Comparison of ENCODE assay signal across 9 mouse cellular contexts in the genomic region with DNA sequence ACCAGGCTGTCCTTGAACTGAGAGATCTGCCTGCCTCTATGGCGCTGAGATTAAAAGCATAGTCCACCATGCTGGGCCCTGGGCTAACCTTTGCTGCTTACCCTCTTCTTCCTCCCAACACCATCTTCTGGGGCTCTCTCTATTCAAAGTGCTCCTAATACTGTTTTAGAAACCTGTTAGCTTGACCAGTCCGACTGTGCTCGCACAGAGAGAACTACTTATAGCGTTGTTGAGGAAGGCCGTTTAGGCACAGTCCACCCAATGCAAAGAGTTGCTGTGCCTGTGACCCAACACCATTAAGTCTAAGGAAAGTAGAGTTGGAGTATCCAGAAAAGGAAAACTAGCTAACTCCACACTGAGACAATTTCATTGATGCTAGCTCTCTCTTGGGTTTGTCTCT. TPM values are rescaled to one million over a fixed set of nuclear protein-coding genes. Genes with fewer than 3 reads are reported as not detected.
A peak's percentile ranks its signal among the peaks of the same experiment; 100 is the strongest.
DNase-seq lines count a peak whose midpoint lies in the region; ATAC-seq and TF ChIP-seq lines count a peak whose summit lies in the region.
"Had no signal": no experiment of that assay in that cellular context is flagged by ENCODE, and none has a peak within 500 bp of the region (broad histone marks: within the 10 kb centered on the region; RNA-seq: fewer than 3 reads in every experiment).

No protein-coding gene starts in this region.

- H3K4me2 ChIP-seq in heart, embryonic 15.5 days, result no peak overlapping the region; the same call in 1 of the 2 replicates
- H3K4me2 ChIP-seq in forebrain, embryonic 16.5 days (ENCODE audit: low read length), result peak overlapping the region; percentile 96; the same call in 1 of the 2 replicates
- peak overlapping the region; percentile 92 for H3K4me2 ChIP-seq in liver, embryonic 14.5 days (ENCODE audit: low read depth)

- no peak overlapping the region for H3K9ac ChIP-seq in heart, embryonic 15.5 days
- no peak overlapping the region for H3K9ac ChIP-seq in forebrain, embryonic 16.5 days (replicated peaks; ENCODE audit: low read depth, low read length)
- H3K9ac ChIP-seq in liver, embryonic 14.5 days (replicated peaks), result no peak overlapping the region; the same call in none of the 2 replicates

- 87% methylated on average over 5 of the region's 5 CpGs for WGBS in heart, embryonic 15.5 days
- 91% methylated on average over 5 of the region's 5 CpGs for WGBS in forebrain, embryonic 16.5 days
- 91% methylated on average over 5 of the region's 5 CpGs for WGBS in liver, embryonic 14.5 days (ENCODE audit: insufficient replicate concordance)

- intact Hi-C loops in heart, postnatal 14 days (cut with DNase I), result loop anchor here (1.0 to 2.0 kb wide), 3 partner anchors 41 to 88 kb away; no protein-coding TSS in a partner anchor

- H3K9me3 ChIP-seq in heart, embryonic 15.5 days (replicated peaks), result no peaks in the 10 kb centered on the region
- H3K9me3 ChIP-seq in E14TG2a.4 (ENCODE audit: low read length), result no peaks in the 10 kb centered on the region
- no peaks in the 10 kb centered on the region for H3K9me3 ChIP-seq in forebrain, embryonic 16.5 days (ENCODE audit: control insufficient read depth, low read length)
- no peaks in the 10 kb centered on the region for H3K9me3 ChIP-seq in liver, embryonic 14.5 days (ENCODE audit: control insufficient read depth, low read length)
- H3K9me3 ChIP-seq: G1E had no signal

- TF ChIP-seq EP300 in liver, embryonic 14.5 days (IDR thresholded peaks at IDR 0.05; ENCODE audit: low read depth), result no peak

- H3K36me3 ChIP-seq in heart, embryonic 15.5 days, result no peaks in the 10 kb centered on the region
- H3K36me3 ChIP-seq in E14TG2a.4 (ENCODE audit: insufficient read depth, low read length), result no peaks in the 10 kb centered on the region
- no peaks in the 10 kb centered on the region for H3K36me3 ChIP-seq in forebrain, embryonic 16.5 days (ENCODE audit: control insufficient read depth, insufficient read depth)
- H3K36me3 ChIP-seq in liver, embryonic 14.5 days (replicated peaks; ENCODE audit: control insufficient read depth, insufficient read depth, low read depth), result no peaks in the 10 kb centered on the region

- H3K4me3 ChIP-seq in heart, embryonic 15.5 days, result no peak overlapping the region
- 0 out of 2 replicates have a peak overlapping the region, but pooled peaks have one; percentile 78 for H3K4me3 ChIP-seq in E14TG2a.4 (replicated peaks; ENCODE audit: low read length)
- no peak overlapping the region for H3K4me3 ChIP-seq in forebrain, embryonic 16.5 days (replicated peaks; ENCODE audit: low read length)
- H3K4me3 ChIP-seq in liver, embryonic 14.5 days (ENCODE audit: insufficient read depth in 1 of 2, low read depth in 2 of 2, low read length in 2 of 2), result no peak overlapping the region; a peak in 1 of 4 replicates

- peak overlapping the region; percentile 85 for H3K27ac ChIP-seq in heart, embryonic 15.5 days
- H3K27ac ChIP-seq in forebrain, embryonic 16.5 days (ENCODE audit: low read length), result peak overlapping the region; percentile 54
- H3K27ac ChIP-seq in liver, embryonic 14.5 days, result peak overlapping the region; percentile 38

- TF ChIP-seq CTCF in E14TG2a.4 (conservative IDR thresholded peaks at IDR 0.05; ENCODE audit: low read length), result no peak; the same call in 1 of the 2 replicates
- no peak for TF ChIP-seq CTCF in liver, embryonic 14.5 days (IDR thresholded peaks at IDR 0.05; ENCODE audit: low read depth)

- no peak for ATAC-seq in heart, embryonic 15.5 days (replicated peaks; ENCODE audit: insufficient number of reproducible peaks, insufficient read depth, low FRiP score, low read depth)
- ATAC-seq in forebrain, embryonic 16.5 days, result no peak
- no peak for ATAC-seq in liver, embryonic 14.5 days (ENCODE audit: insufficient read depth)

- no peak for DNase-seq in heart, postnatal 14 days
- DNase-seq in liver, embryonic 14.5 days (ENCODE audit: low read depth in 3 of 3, low spot score in 3 of 3), result no peak
- no peak for DNase-seq in frontal cortex, postnatal 10 days (ENCODE audit: low spot score in 2 of 2)
- no peak for DNase-seq in layer of hippocampus, adult 18-20 months (ENCODE audit: low spot score in 2 of 2)
- no peak for DNase-seq in cerebellum, postnatal 4 days (ENCODE audit: low spot score in 2 of 2)

- peaks cover 60% of the 10 kb centered on the region for H3K4me1 ChIP-seq in heart, embryonic 15.5 days (replicated peaks)
- peaks cover 90% of the 10 kb centered on the region for H3K4me1 ChIP-seq in E14TG2a.4 (replicated peaks; ENCODE audit: low read depth, low read length)
- H3K4me1 ChIP-seq in forebrain, embryonic 16.5 days (replicated peaks; ENCODE audit: control insufficient read depth, insufficient read depth, low read length), result peaks cover 50% of the 10 kb centered on the region
- H3K4me1 ChIP-seq in liver, embryonic 14.5 days (replicated peaks; ENCODE audit: control insufficient read depth in 2 of 2, insufficient read depth in 2 of 2, low read length in 1 of 2), result peaks cover 17 to 44% of the 10 kb centered on the region in 2 experiments

- no peaks in the 10 kb centered on the region for H3K27me3 ChIP-seq in heart, embryonic 15.5 days
- H3K27me3 ChIP-seq in E14TG2a.4 (ENCODE audit: insufficient read depth, low read length), result peaks cover 19% of the 10 kb centered on the region
- H3K27me3 ChIP-seq in forebrain, embryonic 16.5 days (replicated peaks; ENCODE audit: control insufficient read depth, insufficient read depth, low read length), result no peaks in the 10 kb centered on the region
- no peaks in the 10 kb centered on the region for H3K27me3 ChIP-seq in liver, embryonic 14.5 days (ENCODE audit: control insufficient read depth, insufficient read depth, low read length)

RNA-seq across cellular contexts. Expression of gene Msl1, which starts 7.2 kb away (rescaled TPM):
- polyA plus RNA-seq in heart, embryonic 15.5 days (2015; fragmentation: Nextera tagmentation; extraction: Ambion mirVana), result 15.5 and 17.2 TPM in 2 replicates
- total RNA-seq in heart, postnatal 14 days (2021), result 10 to 100 TPM; 71.2 to 71.8 TPM
- polyA plus RNA-seq in forebrain, embryonic 16.5 days (2015; fragmentation: Nextera tagmentation; extraction: Ambion mirVana), result 27.7 and 32.0 TPM in 2 replicates
- polyA plus RNA-seq in liver, embryonic 14.5 days (2012; rRNA removed), result 11.5 and 15.8 TPM in 2 replicates
- polyA plus RNA-seq in liver, embryonic 14.5 days (2014; fragmentation: Nextera tagmentation; extraction: Ambion mirVana), result 4.5 and 4.9 TPM in 2 replicates
- 100 to 1,000 TPM; 178 to 183 TPM for total RNA-seq in layer of hippocampus, adult 18-20 months (2021)

RNA-seq across cellular contexts. Expression of gene Nr1d1, which starts 13.0 kb away (rescaled TPM):
- 7.0 and 7.5 TPM in 2 replicates for polyA plus RNA-seq in heart, embryonic 15.5 days (2015; fragmentation: Nextera tagmentation; extraction: Ambion mirVana)
- 10 to 100 TPM; 20.7 to 31.5 TPM for total RNA-seq in heart, postnatal 14 days (2021)
- 3.8 and 4.0 TPM in 2 replicates for polyA plus RNA-seq in forebrain, embryonic 16.5 days (2015; fragmentation: Nextera tagmentation; extraction: Ambion mirVana)
- 0.54 and 0.65 TPM in 2 replicates for polyA plus RNA-seq in liver, embryonic 14.5 days (2012; rRNA removed)
- 0.56 and 0.58 TPM in 2 replicates for polyA plus RNA-seq in liver, embryonic 14.5 days (2014; fragmentation: Nextera tagmentation; extraction: Ambion mirVana)
- 10 to 100 TPM; 66.6 to 84.3 TPM for total RNA-seq in layer of hippocampus, adult 18-20 months (2021)

RNA-seq across cellular contexts. Expression of gene Casc3, which starts 16.6 kb away (rescaled TPM):
- 21.3 and 27.6 TPM in 2 replicates for polyA plus RNA-seq in heart, embryonic 15.5 days (2015; fragmentation: Nextera tagmentation; extraction: Ambion mirVana)
- total RNA-seq in heart, postnatal 14 days (2021), result 10 to 100 TPM; 23.6 to 25.0 TPM
- polyA plus RNA-seq in forebrain, embryonic 16.5 days (2015; fragmentation: Nextera tagmentation; extraction: Ambion mirVana), result 52.5 and 54.6 TPM in 2 replicates
- 12.2 and 12.7 TPM in 2 replicates for polyA plus RNA-seq in liver, embryonic 14.5 days (2012; rRNA removed)
- 11.5 and 13.0 TPM in 2 replicates for polyA plus RNA-seq in liver, embryonic 14.5 days (2014; fragmentation: Nextera tagmentation; extraction: Ambion mirVana)
- 10 to 100 TPM; 57.0 to 58.4 TPM for total RNA-seq in layer of hippocampus, adult 18-20 months (2021)

RNA-seq across cellular contexts. Expression of gene Thra, which starts 47.7 kb away (rescaled TPM):
- polyA plus RNA-seq in heart, embryonic 15.5 days (2015; fragmentation: Nextera tagmentation; extraction: Ambion mirVana), result 34.8 and 39.5 TPM in 2 replicates
- total RNA-seq in heart, postnatal 14 days (2021), result 100 to 1,000 TPM; 123 to 130 TPM
- 177 and 182 TPM in 2 replicates for polyA plus RNA-seq in forebrain, embryonic 16.5 days (2015; fragmentation: Nextera tagmentation; extraction: Ambion mirVana)
- 14.6 and 15.6 TPM in 2 replicates for polyA plus RNA-seq in liver, embryonic 14.5 days (2012; rRNA removed)
- 8.3 and 10.0 TPM in 2 replicates for polyA plus RNA-seq in liver, embryonic 14.5 days (2014; fragmentation: Nextera tagmentation; extraction: Ambion mirVana)
- total RNA-seq in layer of hippocampus, adult 18-20 months (2021), result 1,000 to 10,000 TPM; 1,110 to 1,111 TPM

RNA-seq across cellular contexts. Expression of gene Rapgefl1, which starts 48.4 kb away (rescaled TPM):
- polyA plus RNA-seq in heart, embryonic 15.5 days (2015; fragmentation: Nextera tagmentation; extraction: Ambion mirVana), result 0.71 and 1.5 TPM in 2 replicates
- total RNA-seq in heart, postnatal 14 days (2021), result 1 to 10 TPM in 1 of 2 experiments, under 1 TPM in 1; 0.61 to 1.0 TPM
- polyA plus RNA-seq in forebrain, embryonic 16.5 days (2015; fragmentation: Nextera tagmentation; extraction: Ambion mirVana), result 4.5 and 7.3 TPM in 2 replicates
- polyA plus RNA-seq in liver, embryonic 14.5 days (2012; rRNA removed), result 0.52 and 0.55 TPM in 2 replicates
- 0.05 and 0.06 TPM in 2 replicates for polyA plus RNA-seq in liver, embryonic 14.5 days (2014; fragmentation: Nextera tagmentation; extraction: Ambion mirVana)
- 100 to 1,000 TPM; 196 to 203 TPM for total RNA-seq in layer of hippocampus, adult 18-20 months (2021)
